Mouse (Mus musculus): ENCODE data around the gene 1700092M07Rik. TPM values are rescaled to one million over a fixed set of nuclear protein-coding genes. Genes with fewer than 3 reads are reported as not detected.
A peak's percentile ranks its signal among the peaks of the same experiment; 100 is the strongest.

The 1700092M07Rik gene
- polyA plus RNA-seq (2011; ENCODE audit: insufficient read depth, insufficient read length, low replicate concordance, missing spikeins) = 3.4 and 3.7 TPM in 2 replicates

DNA sequence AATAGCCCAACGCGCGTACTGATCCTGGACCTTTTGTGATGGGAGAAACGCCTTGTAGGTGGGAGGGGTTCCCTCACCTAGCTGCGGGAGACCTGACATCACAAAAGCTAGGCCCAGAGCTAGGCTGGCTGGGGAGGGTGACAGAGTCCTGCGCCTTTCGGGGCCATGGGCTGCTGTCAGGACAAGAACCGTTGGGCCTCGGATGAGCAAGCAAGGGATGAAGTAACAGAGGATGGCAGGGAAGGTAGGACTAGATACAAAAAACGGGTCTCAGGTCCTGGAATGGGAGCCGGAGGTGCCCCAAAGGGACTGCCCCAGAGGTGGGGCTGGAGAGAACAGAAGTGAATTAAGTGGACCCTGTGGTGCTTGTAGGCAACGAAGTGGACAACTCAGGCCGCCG lies at the start of gene 1700092M07Rik:
TSS of gene 1700092M07Rik (plus strand) at position 116 of the 400 bp plus-strand sequence.
- H3K4me1 ChIP-seq (ENCODE audit: control insufficient read depth, insufficient read depth, low read length) = peaks cover 1% of the 10 kb centered on the region
- H3K4me3 ChIP-seq (replicated peaks; ENCODE audit: control insufficient read depth, low read depth, low read length) = peak within 1 kb of the TSS; percentile 90
- no peak for TF ChIP-seq CTCF (IDR thresholded peaks at IDR 0.05; ENCODE audit: control insufficient read depth, insufficient read depth, low read length)
- WGBS = 82% methylated on average over 14 of the region's 14 CpGs
- peak within 1 kb of the TSS; percentile 97 for H3K27ac ChIP-seq (ENCODE audit: control insufficient read depth, insufficient read depth, low read depth, low read length, poor library complexity)

DNA sequence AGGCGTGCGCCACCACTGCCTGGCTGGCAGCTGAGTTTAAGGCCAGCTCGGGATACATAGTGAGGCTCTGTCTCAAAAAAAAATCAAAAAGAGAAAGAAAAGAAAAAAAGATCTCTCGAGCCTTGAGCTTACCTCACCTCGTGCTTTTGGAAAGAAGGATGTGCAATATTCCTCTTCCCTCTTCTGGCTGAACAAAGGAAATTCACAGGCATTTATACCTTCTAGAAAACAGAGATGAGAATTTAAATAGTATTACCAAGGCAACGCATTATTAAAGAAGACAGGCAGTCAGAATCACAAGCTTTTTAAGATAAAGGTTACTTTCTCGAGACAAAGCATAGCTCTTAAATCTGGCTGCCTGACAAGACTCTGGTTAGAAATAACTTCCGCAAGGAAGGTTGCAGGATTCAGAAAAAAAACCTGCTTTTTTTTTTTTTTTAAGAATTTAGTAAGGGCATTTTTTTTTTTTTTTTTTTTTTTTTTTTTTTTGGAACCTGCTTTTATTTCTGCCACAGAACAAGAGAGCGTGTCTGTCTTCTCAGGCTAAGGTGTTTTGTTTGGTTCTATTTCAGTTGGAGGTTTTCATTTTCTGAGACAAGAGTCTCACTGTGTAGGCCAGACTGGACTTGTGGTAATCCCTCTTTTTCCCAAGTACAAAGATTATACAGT lies 48.5 kb upstream of the 1700092M07Rik start:
- 54% methylated on average over 9 of the region's 9 CpGs for WGBS
- TF ChIP-seq CTCF (IDR thresholded peaks at IDR 0.05; ENCODE audit: control insufficient read depth, insufficient read depth, low read length) (no peak), POLR2A (IDR thresholded peaks at IDR 0.05; ENCODE audit: borderline replicate concordance, control insufficient read depth, low read depth, low read length) (no peak)
- Histone ChIP-seq H3K4me1 (ENCODE audit: control insufficient read depth, insufficient read depth, low read length) (no peaks in the 10 kb centered on the region), H3K4me3 (replicated peaks; ENCODE audit: control insufficient read depth, low read depth, low read length) (no peak overlapping the region), H3K27ac (ENCODE audit: control insufficient read depth, insufficient read depth, low read depth, low read length, poor library complexity) (no peak overlapping the region)

DNA sequence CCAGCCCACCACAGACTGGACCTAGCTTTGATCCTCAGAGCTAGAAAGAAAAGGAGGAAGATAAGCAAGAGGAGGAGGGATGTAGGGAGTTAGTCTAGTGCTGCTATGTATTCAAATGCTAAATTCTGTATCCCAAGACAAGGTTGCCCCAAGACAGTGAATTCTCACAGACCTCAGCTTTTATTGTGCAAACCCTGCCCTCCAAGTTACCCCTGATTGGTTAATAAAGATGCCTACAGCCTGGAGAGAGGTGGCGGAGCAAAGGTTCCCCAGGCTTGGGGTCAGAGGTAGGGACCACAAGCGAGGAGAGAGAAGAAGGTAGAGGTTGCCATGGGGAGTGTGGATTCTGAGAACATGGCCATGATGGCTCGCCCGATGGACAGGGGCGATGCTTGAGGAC lies 47.8 kb upstream of the 1700092M07Rik start:
- Histone ChIP-seq H3K27ac (ENCODE audit: control insufficient read depth, insufficient read depth, low read depth, low read length, poor library complexity) (no peak overlapping the region), H3K4me3 (replicated peaks; ENCODE audit: control insufficient read depth, low read depth, low read length) (no peak overlapping the region), H3K4me1 (ENCODE audit: control insufficient read depth, insufficient read depth, low read length) (no peaks in the 10 kb centered on the region)
- 80% methylated on average over 5 of the region's 5 CpGs for WGBS
- TF ChIP-seq POLR2A (IDR thresholded peaks at IDR 0.05; ENCODE audit: borderline replicate concordance, control insufficient read depth, low read depth, low read length) = no peak
- no peak for TF ChIP-seq CTCF (IDR thresholded peaks at IDR 0.05; ENCODE audit: control insufficient read depth, insufficient read depth, low read length)

DNA sequence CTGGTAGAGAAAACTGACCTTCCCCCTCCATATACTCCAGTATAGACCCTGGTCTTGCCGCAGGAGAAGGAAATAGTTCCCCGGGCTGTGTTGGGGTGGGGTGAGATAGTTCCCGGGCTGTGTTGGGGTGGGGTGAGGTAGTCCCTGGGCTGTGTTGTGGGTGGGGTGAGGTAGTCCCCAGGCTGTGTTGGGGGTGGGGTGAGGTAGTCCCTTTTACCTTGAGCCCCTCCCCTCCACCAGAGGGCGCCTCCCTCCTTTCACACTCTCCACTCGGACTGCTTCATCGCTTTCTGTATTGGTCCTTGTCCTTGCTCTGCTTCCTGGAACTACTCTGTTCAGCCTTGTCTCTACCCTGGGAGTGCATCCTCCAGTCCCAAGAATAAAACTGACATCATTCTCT lies 45.2 kb upstream of the 1700092M07Rik start:
- Histone ChIP-seq H3K27ac (ENCODE audit: control insufficient read depth, insufficient read depth, low read depth, low read length, poor library complexity) (no peak overlapping the region), H3K4me3 (replicated peaks; ENCODE audit: control insufficient read depth, low read depth, low read length) (no peak overlapping the region), H3K4me1 (ENCODE audit: control insufficient read depth, insufficient read depth, low read length) (no peaks in the 10 kb centered on the region)
- TF ChIP-seq POLR2A (IDR thresholded peaks at IDR 0.05; ENCODE audit: borderline replicate concordance, control insufficient read depth, low read depth, low read length) (no peak), CTCF (IDR thresholded peaks at IDR 0.05; ENCODE audit: control insufficient read depth, insufficient read depth, low read length) (peak; percentile 70)
- WGBS = 32% methylated on average over 6 of the region's 6 CpGs

DNA sequence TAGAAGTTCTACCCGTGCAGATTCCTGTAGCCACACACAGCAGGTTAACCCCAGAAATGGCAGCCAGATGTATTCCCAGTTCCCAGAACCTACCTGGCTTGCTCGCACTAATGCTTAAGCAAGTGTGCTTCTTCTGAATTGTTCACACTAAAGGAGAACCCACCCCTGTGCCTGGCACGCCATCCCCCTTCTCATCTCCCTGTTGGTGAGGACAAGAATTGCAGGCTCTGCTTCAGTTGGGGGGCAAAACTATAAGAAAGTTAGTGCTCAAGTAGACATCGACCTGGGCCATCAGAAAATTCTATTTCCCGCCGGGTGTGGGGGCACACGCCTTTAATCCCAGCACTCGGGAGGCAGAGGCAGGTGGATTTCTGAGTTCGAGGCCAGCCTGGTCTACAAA lies 40.9 kb upstream of the 1700092M07Rik start:
- H3K4me3 ChIP-seq (replicated peaks; ENCODE audit: control insufficient read depth, low read depth, low read length) = no peak overlapping the region
- TF ChIP-seq POLR2A (IDR thresholded peaks at IDR 0.05; ENCODE audit: borderline replicate concordance, control insufficient read depth, low read depth, low read length) = no peak
- 0 out of 2 replicates have a peak, but pooled peaks have one; percentile 7 for TF ChIP-seq CTCF (IDR thresholded peaks at IDR 0.05; ENCODE audit: control insufficient read depth, insufficient read depth, low read length)
- H3K4me1 ChIP-seq (ENCODE audit: control insufficient read depth, insufficient read depth, low read length) = no peaks in the 10 kb centered on the region
- no peak overlapping the region for H3K27ac ChIP-seq (ENCODE audit: control insufficient read depth, insufficient read depth, low read depth, low read length, poor library complexity)
- 78% methylated on average over 9 of the region's 9 CpGs for WGBS

- 15% methylated on average over 3 of the region's 3 CpGs for WGBS
- no peak for TF ChIP-seq POLR2A (IDR thresholded peaks at IDR 0.05; ENCODE audit: borderline replicate concordance, control insufficient read depth, low read depth, low read length)
- no peak for TF ChIP-seq CTCF (IDR thresholded peaks at IDR 0.05; ENCODE audit: control insufficient read depth, insufficient read depth, low read length)
Measured at GRCm38 (mm10) chr19:8702458-8702857, 38.1 kb upstream of the 1700092M07Rik start.

DNA sequence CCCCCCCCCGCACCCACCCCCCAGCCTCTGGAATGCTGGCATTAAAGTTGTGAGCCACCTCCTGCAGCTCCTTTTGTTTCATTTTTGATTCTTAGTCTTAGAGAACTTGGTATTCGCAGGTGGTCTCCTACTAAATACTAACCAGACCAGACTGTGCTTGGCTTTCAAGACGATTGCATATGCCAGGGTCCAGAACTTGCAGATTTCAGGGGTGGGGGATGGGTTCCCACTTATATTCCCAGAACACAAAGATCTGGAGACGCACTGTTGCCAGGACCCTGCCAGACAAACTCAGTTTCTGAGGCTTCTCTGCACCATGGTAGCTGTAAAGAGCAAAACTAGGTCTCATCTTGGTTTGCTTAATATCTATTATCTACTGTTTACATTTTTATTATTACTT lies 36.9 kb upstream of the 1700092M07Rik start:
- TF ChIP-seq POLR2A (IDR thresholded peaks at IDR 0.05; ENCODE audit: borderline replicate concordance, control insufficient read depth, low read depth, low read length) (no peak), CTCF (IDR thresholded peaks at IDR 0.05; ENCODE audit: control insufficient read depth, insufficient read depth, low read length) (no peak)
- WGBS = 71% methylated on average over 4 of the region's 4 CpGs

More at GRCm38 (mm10) chr19:8702458-8702857, 38.1 kb upstream of the 1700092M07Rik start:
- H3K4me1 ChIP-seq (ENCODE audit: control insufficient read depth, insufficient read depth, low read length) = no peaks in the 10 kb centered on the region
- H3K27ac ChIP-seq (ENCODE audit: control insufficient read depth, insufficient read depth, low read depth, low read length, poor library complexity) = no peak overlapping the region
- no peak overlapping the region for H3K4me3 ChIP-seq (replicated peaks; ENCODE audit: control insufficient read depth, low read depth, low read length)

DNA sequence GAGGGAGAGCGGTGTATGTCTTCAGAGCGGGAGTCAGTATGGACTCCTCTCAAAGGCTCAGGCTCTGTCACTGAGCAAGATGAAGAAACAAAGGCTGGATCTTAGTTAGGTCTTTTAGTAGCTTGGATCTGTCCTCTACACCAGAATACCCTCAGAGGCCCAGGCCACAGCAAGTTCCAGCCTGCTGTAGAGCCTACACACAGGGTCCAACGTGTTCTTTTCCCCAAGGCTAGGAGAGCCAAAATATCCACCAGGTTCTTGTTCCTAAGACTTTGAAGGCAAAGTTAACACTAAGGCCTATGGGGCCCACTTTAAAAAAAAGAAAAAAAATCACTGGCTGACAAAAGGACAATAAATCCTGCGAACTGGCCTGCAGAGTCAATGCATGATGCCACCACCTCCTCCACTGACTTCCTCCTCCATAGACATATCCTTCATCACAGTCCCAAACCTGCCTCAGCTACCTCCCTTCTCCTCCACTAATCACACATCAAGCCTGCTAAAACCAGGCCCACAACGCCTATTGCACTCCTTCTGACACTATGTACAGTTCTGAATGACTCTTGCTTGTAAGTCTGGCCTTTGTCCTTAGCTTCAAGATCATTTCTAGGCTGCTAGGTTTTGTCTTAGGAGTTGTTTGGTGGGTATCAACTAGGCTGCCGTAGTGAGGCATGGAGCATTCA lies 35.4 kb upstream of the 1700092M07Rik start:
- Histone ChIP-seq H3K4me3 (replicated peaks; ENCODE audit: control insufficient read depth, low read depth, low read length) (no peak overlapping the region), H3K27ac (ENCODE audit: control insufficient read depth, insufficient read depth, low read depth, low read length, poor library complexity) (no peak overlapping the region), H3K4me1 (ENCODE audit: control insufficient read depth, insufficient read depth, low read length) (no peaks in the 10 kb centered on the region)
- 88% methylated on average over 6 of the region's 6 CpGs for WGBS
- TF ChIP-seq POLR2A (IDR thresholded peaks at IDR 0.05; ENCODE audit: borderline replicate concordance, control insufficient read depth, low read depth, low read length) (no peak), CTCF (IDR thresholded peaks at IDR 0.05; ENCODE audit: control insufficient read depth, insufficient read depth, low read length) (no peak)

More for the DNA sequence above, 36.9 kb upstream of the 1700092M07Rik start:
- H3K4me1 ChIP-seq (ENCODE audit: control insufficient read depth, insufficient read depth, low read length) = no peaks in the 10 kb centered on the region
- no peak overlapping the region for H3K27ac ChIP-seq (ENCODE audit: control insufficient read depth, insufficient read depth, low read depth, low read length, poor library complexity)
- no peak overlapping the region for H3K4me3 ChIP-seq (replicated peaks; ENCODE audit: control insufficient read depth, low read depth, low read length)

Measured in bone marrow, adult 2 months (tissue).